Mouse (Mus musculus) right cerebral cortex, postnatal 25 days (tissue): Measurements from ENCODE around the gene D630039A03Rik.
A peak's percentile ranks its signal among the peaks of the same experiment; 100 is the strongest.

Source experiments
- DNase-seq: peaks from one replicate; pipeline ENCODE4 v3.0.0; 2022

Gene D630039A03Rik

GRCm38 (mm10) chr4:57886066-57886887, 29.8 kb downstream of the D630039A03Rik start:
- no peak for DNase-seq

GRCm38 (mm10) chr4:57885186-57885585, 30.9 kb downstream of the D630039A03Rik start:
- DNase-seq, result no peak

GRCm38 (mm10) chr4:57884511-57884910, 31.6 kb downstream of the D630039A03Rik start:
- DNase-seq, result no peak

GRCm38 (mm10) chr4:57883520-57884421, 32.3 kb downstream of the D630039A03Rik start:
- DNase-seq, result no peak

- peak; percentile 71 for DNase-seq
Observed at GRCm38 (mm10) chr4:57879804-57880357, 36.2 kb downstream of the D630039A03Rik start.

- DNase-seq, result no peak
Observed at GRCm38 (mm10) chr4:57879137-57879536, 37.0 kb downstream of the D630039A03Rik start.

GRCm38 (mm10) chr4:57867454-57867853, 48.6 kb downstream of the D630039A03Rik start:
- no peak for DNase-seq

- DNase-seq, result no peak
Observed at GRCm38 (mm10) chr4:57866990-57867389, 49.1 kb downstream of the D630039A03Rik start.

- DNase-seq, result no peak
Observed at GRCm38 (mm10) chr4:57866088-57866487, 50.0 kb downstream of the D630039A03Rik start.

GRCm38 (mm10) chr4:57862269-57862986, 53.7 kb downstream of the D630039A03Rik start:
- no peak for DNase-seq

GRCm38 (mm10) chr4:57861856-57862255, 54.2 kb downstream of the D630039A03Rik start:
- DNase-seq, result no peak

- no peak for DNase-seq
Observed at GRCm38 (mm10) chr4:57861166-57861565, 54.9 kb downstream of the D630039A03Rik start.

GRCm38 (mm10) chr4:57860204-57860611, 55.9 kb downstream of the D630039A03Rik start:
- DNase-seq, result no peak
